Mouse (Mus musculus) ES-E14 (cell line): ENCODE results near the gene Gm7247. TPM values are rescaled to one million over a fixed set of nuclear protein-coding genes. Genes with fewer than 3 reads are reported as not detected.
A peak's percentile ranks its signal among the peaks of the same experiment; 100 is the strongest.

ENCODE experiments used
- DNase-seq: peaks from one replicate; pipeline ENCODE4 v3.0.0-alpha.2; 2013; ENCODE audit warnings: low read depth, low spot score
- H3K27ac ChIP-seq: 2 replicates; pipeline ENCODE4 v1.5.1; 2012; ENCODE audit warnings: low read depth, mild to moderate bottlenecking, low read length, moderate library complexity, mixed read lengths; ENCODE audit not compliant: poor library complexity, insufficient read depth, severe bottlenecking
- H3K36me3 ChIP-seq: 2 replicates; pipeline ENCODE4 v1.6.1; 2012; ENCODE audit warnings: mild to moderate bottlenecking, low read length, moderate library complexity, mixed read lengths; ENCODE audit not compliant: control insufficient read depth, poor library complexity, insufficient read depth, severe bottlenecking
- H3K4me1 ChIP-seq, 2 experiments: fragments of 150-350 bp in 1 of 2; sonication (generic) in 1 of 2; 2 replicates each; pipeline ENCODE4 v1.6.1; 2012; ENCODE audit warnings: low read length in 2 of 2, mild to moderate bottlenecking in 1 of 2, mixed read lengths in 1 of 2; ENCODE audit not compliant: control insufficient read depth in 2 of 2, insufficient read depth in 2 of 2, poor library complexity in 1 of 2
- H3K4me3 ChIP-seq, 2 experiments: fragments of 150-350 bp in 1 of 2; sonication (generic) in 1 of 2; 2 replicates each; pipeline ENCODE4 v1.5.1; 2012; ENCODE audit warnings: low read length in 2 of 2, low read depth in 1 of 2, mild to moderate bottlenecking in 1 of 2, mixed read lengths in 1 of 2; ENCODE audit not compliant: insufficient read depth in 1 of 2, poor library complexity in 1 of 2, severe bottlenecking in 1 of 2
- H3K9ac ChIP-seq: 2 replicates; pipeline ENCODE4 v1.6.1; 2012; ENCODE audit warnings: low read depth, mild to moderate bottlenecking, low read length, mixed read lengths; ENCODE audit not compliant: poor library complexity, insufficient read depth, severe bottlenecking
- H3K9me3 ChIP-seq: fragments of 150-350 bp; sonication (generic); 2 replicates; pipeline ENCODE4 v1.6.1; 2012; ENCODE audit warnings: low read depth, mild to moderate bottlenecking, low read length; ENCODE audit not compliant: control insufficient read depth, insufficient read depth
- CHD2 ChIP-seq: IDR thresholded peaks from 2 replicates; pipeline ENCODE4 v1.6.1; 2014; ENCODE audit warnings: mild to moderate bottlenecking, low read depth, low read length, inconsistent platforms
- HCFC1 ChIP-seq: IDR thresholded peaks from 2 replicates; pipeline ENCODE4 v1.6.1; 2012; ENCODE audit warnings: low read length, inconsistent platforms, borderline replicate concordance; ENCODE audit not compliant: insufficient read depth
- MAFK ChIP-seq: IDR thresholded peaks from 2 replicates; pipeline ENCODE4 v1.6.1; 2014; ENCODE audit warnings: mild to moderate bottlenecking, low read depth, low read length, inconsistent platforms; ENCODE audit not compliant: insufficient read depth
- ZC3H11A ChIP-seq: IDR thresholded peaks from 2 replicates; pipeline ENCODE4 v1.6.1; 2012; ENCODE audit warnings: low read depth, mild to moderate bottlenecking, inconsistent platforms, low read length, borderline replicate concordance
- ZNF384 ChIP-seq: IDR thresholded peaks from 2 replicates; pipeline ENCODE4 v1.6.1; 2012; ENCODE audit warnings: low read depth, low read length, inconsistent platforms
- in situ Hi-C, 2 experiments: fragments of 600-800 bp; cut with MboI; formaldehyde crosslinking; loops; one replicate each; pipeline ENCODE4 v1.15.1; 2025; ENCODE audit warnings: low sequenced_read_pairs in 2 of 2, inconsistent platforms in 1 of 2; ENCODE audit not compliant: unreplicated experiment in 2 of 2
- total RNA-seq: library from RNA; depleted of rRNA; stranded (reverse); fragments of 300-350 nt; gene quantifications from 2 replicates; pipeline ENCODE4 v1.2.3, GENCODE M21; 2012; rRNA removed

Gene Gm7247
- not detected in 2 replicates for total RNA-seq

DNA sequence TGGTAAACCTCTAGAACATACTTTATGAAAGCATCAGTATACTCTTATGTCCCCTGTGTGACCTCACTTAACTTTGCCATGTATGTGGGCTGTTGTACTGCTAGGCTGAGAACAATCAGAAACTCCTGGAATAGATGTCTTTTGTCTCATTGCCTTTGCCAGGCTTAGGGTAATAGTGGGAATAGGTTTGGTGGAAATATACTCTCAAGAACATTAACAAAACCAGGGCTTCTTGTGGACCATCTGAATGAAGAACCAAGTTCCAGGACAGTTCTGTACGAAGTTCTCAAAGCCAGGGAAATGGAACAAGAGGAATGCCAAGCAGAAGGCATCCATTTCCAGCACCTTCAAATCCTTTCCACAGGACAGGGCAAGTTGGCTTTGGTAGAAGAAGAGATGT lies at the start of gene Gm7247:
Gene Gm7247 (plus strand): TSS at position 301 of the 400 bp plus-strand sequence.
- in situ Hi-C loops, result no loop called here
- DNase-seq, result no peak
- TF ChIP-seq ZC3H11A (no peak), HCFC1 (no peak), MAFK (no peak), ZNF384 (no peak), CHD2 (no peak)
- no peak within 1 kb of the TSS for H3K9ac ChIP-seq
- H3K4me1 ChIP-seq, result no peaks in the 10 kb centered on the region
- H3K9me3 ChIP-seq, result no peaks in the 10 kb centered on the region
- H3K4me3 ChIP-seq, result no peak within 1 kb of the TSS
- H3K27ac ChIP-seq, result no peak within 1 kb of the TSS
- no peaks in the 10 kb centered on the region for H3K36me3 ChIP-seq

DNA sequence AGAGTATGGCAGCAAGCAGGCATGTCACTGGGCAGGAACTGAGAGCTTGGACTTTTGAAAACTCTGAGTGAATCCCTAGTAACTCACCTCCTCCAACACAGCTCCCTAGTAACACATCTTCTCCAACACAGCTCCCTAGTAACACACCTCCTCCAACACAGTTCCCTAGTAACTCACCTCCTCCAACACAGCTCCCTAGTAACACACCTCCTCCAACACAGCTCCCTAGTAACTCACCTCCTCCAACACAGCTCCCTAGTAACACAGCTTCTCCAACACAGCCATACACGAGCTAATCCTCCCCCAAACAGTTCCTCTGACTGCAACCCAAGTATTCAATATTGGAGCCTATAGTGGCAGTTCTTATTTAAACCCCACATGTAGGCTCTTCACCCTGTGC lies 37.6 kb upstream of the Gm7247 start:
- no peaks in the 10 kb centered on the region for H3K9me3 ChIP-seq
- H3K27ac ChIP-seq, result no peak overlapping the region
- TF ChIP-seq MAFK (no peak), ZC3H11A (no peak), ZNF384 (no peak), CHD2 (no peak), HCFC1 (no peak)
- no peaks in the 10 kb centered on the region for H3K36me3 ChIP-seq
- no peak overlapping the region for H3K4me3 ChIP-seq
- no peaks in the 10 kb centered on the region for H3K4me1 ChIP-seq
- in situ Hi-C loops, result no loop called here
- no peak overlapping the region for H3K9ac ChIP-seq
- no peak for DNase-seq

DNA sequence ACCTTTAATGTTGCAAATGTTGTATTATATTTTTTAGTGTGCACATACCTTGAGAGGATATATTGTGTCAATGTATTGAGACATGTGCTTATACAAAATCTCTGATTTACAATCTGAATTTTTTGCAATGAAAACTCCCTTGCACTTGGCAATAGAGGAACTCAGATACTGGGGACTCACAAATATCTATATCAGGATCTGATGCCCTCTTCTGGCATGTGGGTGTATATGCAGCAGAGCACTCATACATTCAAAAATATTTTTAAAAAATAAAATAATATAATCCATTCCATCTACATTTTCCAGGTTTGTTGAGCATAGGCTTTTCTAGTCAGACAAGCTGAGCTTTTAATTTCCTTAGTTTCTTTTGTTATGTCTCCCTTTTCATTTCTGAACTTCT lies 15.5 kb upstream of the Gm7247 start:
- no peak overlapping the region for H3K9ac ChIP-seq
- TF ChIP-seq HCFC1, result no peak
- no peak for TF ChIP-seq ZC3H11A
- no peak for TF ChIP-seq ZNF384
- no peak for TF ChIP-seq MAFK
- no peak for TF ChIP-seq CHD2
- in situ Hi-C loops, result no loop called here

DNA sequence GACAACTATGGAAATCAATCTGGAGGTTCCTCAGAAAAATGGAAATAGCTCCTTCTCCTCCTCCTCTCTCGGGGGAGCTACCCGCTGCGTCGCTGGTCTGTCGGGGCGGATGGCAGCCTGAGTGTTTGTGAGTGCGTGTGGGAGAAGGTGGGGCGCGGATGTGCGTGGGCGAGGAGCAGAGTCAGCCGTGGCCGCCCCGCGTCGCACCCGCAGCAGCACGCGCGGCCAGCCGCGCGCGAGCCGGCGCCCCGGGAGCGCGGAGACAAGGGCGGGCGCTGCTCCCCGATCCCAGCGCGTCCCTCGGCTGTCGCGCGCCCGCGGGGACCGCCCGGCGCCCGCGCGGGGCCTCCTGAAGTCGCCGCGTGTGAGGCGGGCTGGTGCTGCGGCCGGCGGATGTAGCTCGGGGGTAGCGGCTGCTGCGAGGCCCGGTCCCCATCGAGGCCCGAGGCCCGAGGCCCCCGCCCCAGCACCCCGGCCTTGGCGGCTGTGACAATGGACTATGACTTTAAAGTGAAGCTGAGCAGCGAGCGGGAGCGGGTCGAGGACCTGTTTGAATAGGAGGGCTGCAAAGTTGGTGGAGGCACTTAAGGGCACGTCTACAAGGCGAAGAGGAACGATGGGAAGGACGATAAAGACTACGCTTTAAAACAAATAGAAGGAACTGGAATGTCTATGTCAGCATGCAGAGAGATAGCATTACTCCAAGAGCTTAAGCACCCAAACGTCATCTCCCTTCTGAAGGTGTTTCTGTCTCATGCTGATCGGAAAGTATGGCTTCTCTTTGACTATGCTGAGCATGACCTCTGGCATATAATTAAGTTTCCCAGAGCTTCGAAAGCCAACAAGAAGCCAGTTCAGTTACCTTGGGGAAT lies 3.2 kb upstream of the Gm7247 start:
- Histone ChIP-seq H3K4me1 (no peaks in the 10 kb centered on the region), H3K4me3 (peak overlapping the region in 1 of 2 experiments; percentile 41; a peak in 1 of 4 replicates), H3K36me3 (no peaks in the 10 kb centered on the region), H3K9me3 (no peaks in the 10 kb centered on the region), H3K9ac (0 out of 2 replicates have a peak overlapping the region, but pooled peaks have one; percentile 32), H3K27ac (no peak overlapping the region)
- no peak for TF ChIP-seq ZNF384
- no peak for TF ChIP-seq HCFC1
- no peak for TF ChIP-seq ZC3H11A
- no peak for TF ChIP-seq MAFK
- DNase-seq, result no peak
- in situ Hi-C loops, result no loop called here

More for the DNA sequence above, 15.5 kb upstream of the Gm7247 start:
- no peak overlapping the region for H3K27ac ChIP-seq
- DNase-seq, result no peak
- no peaks in the 10 kb centered on the region for H3K4me1 ChIP-seq
- no peaks in the 10 kb centered on the region for H3K9me3 ChIP-seq
- no peak overlapping the region for H3K4me3 ChIP-seq
- H3K36me3 ChIP-seq, result no peaks in the 10 kb centered on the region
